ENCODE assay signal across 27 mouse cellular contexts in genomic region chr15:83715582-83716228, GRCm38 (mm10). TPM values are rescaled to one million over a fixed set of nuclear protein-coding genes. Genes with fewer than 3 reads are reported as not detected.
"Had no signal": no experiment of that assay in that cellular context is flagged by ENCODE, and none has a peak within 500 bp of the region (broad histone marks: within the 10 kb centered on the region; RNA-seq: fewer than 3 reads in every experiment).

No protein-coding gene starts in this region.

- H3K9me3 ChIP-seq: heart, embryonic 10.5 days; heart, embryonic 12.5 days; hindbrain, embryonic 10.5 days; hindbrain, embryonic 12.5 days; intestine, embryonic 15.5 days; limb, embryonic 13.5 days; limb, embryonic 15.5 days; liver, embryonic 12.5 days had no signal

- H3K4me2 ChIP-seq: heart, embryonic 12.5 days; hindbrain, embryonic 12.5 days; hindbrain, embryonic 14.5 days; intestine, embryonic 15.5 days; limb, embryonic 13.5 days; limb, embryonic 15.5 days; liver, embryonic 12.5 days had no signal

- H3K4me3 ChIP-seq: gastrocnemius, adult 2 months; heart, embryonic 10.5 days; heart, embryonic 12.5 days; hindbrain, embryonic 10.5 days; hindbrain, embryonic 12.5 days; intestine, embryonic 15.5 days; layer of hippocampus, adult 2 months; left cerebral cortex, adult 2 months; limb, embryonic 13.5 days; limb, embryonic 15.5 days; liver, embryonic 12.5 days had no signal

- H3K36me3 ChIP-seq: intestine, embryonic 15.5 days; liver, embryonic 12.5 days had no signal

- H3K9ac ChIP-seq: heart, embryonic 12.5 days; hindbrain, embryonic 12.5 days; hindbrain, embryonic 14.5 days; intestine, embryonic 15.5 days; limb, embryonic 13.5 days; limb, embryonic 15.5 days; liver, embryonic 12.5 days; liver, embryonic 14.5 days had no signal

- DNase-seq: gastrocnemius, adult 2 months; gastrocnemius, postnatal 10 days; gastrocnemius, postnatal 25 days; heart, adult 18-20 months; heart, postnatal 10 days; heart, postnatal 4 days; kidney, adult 18-20 months; kidney, adult 8-10 months; kidney, postnatal 14 days; kidney, postnatal 4 days; lung, adult 18-20 months had no signal

- H3K27me3 ChIP-seq: hindbrain, embryonic 12.5 days; intestine, embryonic 15.5 days had no signal

- H3K27ac ChIP-seq: gastrocnemius, adult 2 months; heart, embryonic 10.5 days; hindbrain, embryonic 10.5 days; hindbrain, embryonic 12.5 days; hindbrain, embryonic 14.5 days; intestine, embryonic 15.5 days; kidney, postnatal 0 days; layer of hippocampus, adult 2 months; left cerebral cortex, adult 2 months; limb, embryonic 13.5 days; limb, embryonic 15.5 days; liver, embryonic 12.5 days; liver, embryonic 14.5 days had no signal

- H3K4me1 ChIP-seq: heart, embryonic 12.5 days; intestine, embryonic 15.5 days; liver, embryonic 12.5 days had no signal

- ATAC-seq: hindbrain, embryonic 16.5 days; inflammation-experienced regulatory T-cells, adult 6 months; intestine, embryonic 15.5 days; intestine, postnatal 0 days; liver, embryonic 12.5 days had no signal

RNA-seq across cellular contexts. Expression of gene Scube1, which starts 9.1 kb away (rescaled TPM):
- polyA plus RNA-seq: inflammation-experienced regulatory T-cells, adult 6 months had no signal
